Mouse (Mus musculus) stomach, postnatal 0 days (tissue): ENCODE data around the gene Pde1c. TPM values are rescaled to one million over a fixed set of nuclear protein-coding genes. Genes with fewer than 3 reads are reported as not detected.

Experiments used
- ATAC-seq: fragments of 200-750 bp; cut with Nextera tagmentation; 2 replicates; pipeline ENCODE4 v1.8.0; 2017; ENCODE audit not compliant: low FRiP score, low TSS enrichment
- DNase-seq: peaks from one replicate; pipeline ENCODE4 v3.0.0-alpha.2; 2016; ENCODE audit warnings: low spot score
- H3K27ac ChIP-seq: fragments of 300-500 bp; sonication (generic); replicated peaks from 2 replicates; pipeline ENCODE4 v1.5.1; 2014; ENCODE audit warnings: mild to moderate bottlenecking, control low read depth
- H3K27me3 ChIP-seq: fragments of 300-500 bp; sonication (generic); 2 replicates; pipeline ENCODE4 v1.6.1; 2014; ENCODE audit warnings: low read length; ENCODE audit not compliant: control insufficient read depth, insufficient read depth
- H3K36me3 ChIP-seq: fragments of 300-500 bp; sonication (generic); 2 replicates; pipeline ENCODE4 v1.6.1; 2014; ENCODE audit warnings: low read length, mixed read lengths; ENCODE audit not compliant: control insufficient read depth, insufficient read depth
- H3K4me1 ChIP-seq: fragments of 300-500 bp; sonication (generic); replicated peaks from 2 replicates; pipeline ENCODE4 v1.6.1; 2014; ENCODE audit warnings: antibody characterized with exemption; ENCODE audit not compliant: control insufficient read depth, insufficient read depth
- H3K4me2 ChIP-seq: fragments of 300-500 bp; sonication (generic); replicated peaks from 2 replicates; pipeline ENCODE4 v1.6.1; 2014; ENCODE audit warnings: low read depth, mild to moderate bottlenecking, control low read depth, moderate library complexity
- H3K4me3 ChIP-seq: fragments of 300-500 bp; sonication (generic); 2 replicates; pipeline ENCODE4 v1.5.1; 2014; ENCODE audit warnings: low read depth, low read length, control low read depth
- H3K9ac ChIP-seq: fragments of 300-500 bp; sonication (generic); 2 replicates; pipeline ENCODE4 v1.6.1; 2014; ENCODE audit warnings: mild to moderate bottlenecking, low read length, control low read depth, mixed read lengths
- H3K9me3 ChIP-seq: fragments of 300-500 bp; sonication (generic); 2 replicates; pipeline ENCODE4 v1.6.1; 2016; ENCODE audit warnings: low read length; ENCODE audit not compliant: control insufficient read depth
- CTCF ChIP-seq: IDR thresholded peaks from 2 replicates; pipeline ENCODE4 v1.5.1; 2016; ENCODE audit warnings: antibody characterized with exemption, low read depth, mild to moderate bottlenecking, moderate library complexity
- EP300 ChIP-seq: optimal IDR thresholded peaks from 2 replicates; pipeline ENCODE3; 2016; ENCODE audit warnings: antibody characterized with exemption
- WGBS: fragments of 180-500 bp; shearing (Covaris S2); extraction: QIAGEN DNeasy Blood & Tissue Kit; methylation state at CpG from one replicate; pipeline ENCODE4 v1.1.7; 2014; 5-methylcytosine and 5-hydroxymethylcytosine counted together
- polyA plus RNA-seq: library from polyadenylated mRNA; unstranded; fragments of >200 nt; fragmentation: Nextera tagmentation; extraction: Ambion mirVana; gene quantifications from 2 replicates; pipeline ENCODE4 v1.2.1, GENCODE M21; 2015

The Pde1c gene
- polyA plus RNA-seq, 1 experiment from 2014 or later: 1.8 TPM

- Histone ChIP-seq H3K27me3 (no peaks in the 10 kb centered on the region), H3K9ac (no peak overlapping the region), H3K4me3 (no peak overlapping the region), H3K4me2 (no peak overlapping the region), H3K36me3 (no peaks in the 10 kb centered on the region), H3K9me3 (no peaks in the 10 kb centered on the region), H3K4me1 (no peaks in the 10 kb centered on the region), H3K27ac (no peak overlapping the region)
- TF ChIP-seq CTCF: no peak
- TF ChIP-seq EP300: no peak
- DNase-seq (no peak), ATAC-seq (no peak)
- WGBS: 45% methylated on average over 5 of the region's 5 CpGs
Measured at GRCm38 (mm10) chr6:56098427-56098826, 470.5 kb downstream of the Pde1c start.

DNA sequence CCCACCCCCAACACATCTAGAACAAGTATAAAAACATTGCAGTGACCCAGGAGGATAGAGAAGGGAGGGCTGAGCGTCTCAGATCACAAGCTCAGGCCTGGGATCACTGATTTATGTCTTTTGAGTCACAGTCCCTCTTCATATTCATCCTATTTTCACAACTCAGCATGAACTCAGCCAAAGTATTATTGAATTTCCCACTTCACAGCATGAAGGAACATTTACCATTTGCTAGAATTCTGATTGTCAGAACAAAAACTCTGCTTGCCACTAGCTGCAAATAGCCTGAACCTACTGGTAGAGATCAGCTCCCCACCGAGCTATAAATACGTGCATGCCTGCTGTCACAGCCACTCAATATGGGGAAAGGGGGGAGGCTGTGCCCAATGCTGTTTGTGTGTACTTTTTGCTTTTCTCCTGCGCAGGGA, 492.5 kb downstream of the Pde1c start:
- Histone ChIP-seq H3K4me2 (no peak overlapping the region), H3K4me1 (no peaks in the 10 kb centered on the region), H3K27ac (no peak overlapping the region), H3K36me3 (no peaks in the 10 kb centered on the region), H3K9ac (no peak overlapping the region), H3K4me3 (no peak overlapping the region), H3K27me3 (no peaks in the 10 kb centered on the region), H3K9me3 (no peaks in the 10 kb centered on the region)
- whole genome bisulfite sequencing: 53% methylated on average over 4 of the region's 4 CpGs
- TF ChIP-seq EP300: no peak
- TF ChIP-seq CTCF: no peak
- DNase-seq: no peak
- no peak for ATAC-seq

DNA sequence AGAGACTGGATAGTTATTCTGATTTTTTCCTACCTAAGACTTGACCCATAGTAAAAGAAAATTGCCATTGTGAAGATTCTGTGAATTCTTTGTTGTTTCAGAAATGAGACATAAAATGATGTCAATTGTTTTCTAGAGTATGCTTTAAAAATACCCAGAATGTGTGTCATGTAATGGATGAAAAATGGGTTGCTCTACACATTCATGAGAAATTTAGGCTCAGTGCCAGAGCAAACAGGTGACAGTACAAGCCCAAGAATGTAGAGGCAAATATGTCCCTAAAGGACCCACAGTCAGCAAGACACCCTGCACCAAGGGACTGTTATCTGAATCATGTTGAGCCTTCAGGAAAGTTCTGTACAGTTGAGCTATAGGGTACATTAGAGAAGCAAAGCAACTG, 500.4 kb downstream of the Pde1c start:
- Histone ChIP-seq H3K9ac (no peak overlapping the region), H3K36me3 (no peaks in the 10 kb centered on the region), H3K27ac (no peak overlapping the region), H3K4me1 (no peaks in the 10 kb centered on the region), H3K4me3 (no peak overlapping the region), H3K27me3 (no peaks in the 10 kb centered on the region), H3K4me2 (no peak overlapping the region), H3K9me3 (no peaks in the 10 kb centered on the region)
- TF ChIP-seq EP300: no peak
- no peak for TF ChIP-seq CTCF
- ATAC-seq: no peak
- DNase-seq: no peak

DNA sequence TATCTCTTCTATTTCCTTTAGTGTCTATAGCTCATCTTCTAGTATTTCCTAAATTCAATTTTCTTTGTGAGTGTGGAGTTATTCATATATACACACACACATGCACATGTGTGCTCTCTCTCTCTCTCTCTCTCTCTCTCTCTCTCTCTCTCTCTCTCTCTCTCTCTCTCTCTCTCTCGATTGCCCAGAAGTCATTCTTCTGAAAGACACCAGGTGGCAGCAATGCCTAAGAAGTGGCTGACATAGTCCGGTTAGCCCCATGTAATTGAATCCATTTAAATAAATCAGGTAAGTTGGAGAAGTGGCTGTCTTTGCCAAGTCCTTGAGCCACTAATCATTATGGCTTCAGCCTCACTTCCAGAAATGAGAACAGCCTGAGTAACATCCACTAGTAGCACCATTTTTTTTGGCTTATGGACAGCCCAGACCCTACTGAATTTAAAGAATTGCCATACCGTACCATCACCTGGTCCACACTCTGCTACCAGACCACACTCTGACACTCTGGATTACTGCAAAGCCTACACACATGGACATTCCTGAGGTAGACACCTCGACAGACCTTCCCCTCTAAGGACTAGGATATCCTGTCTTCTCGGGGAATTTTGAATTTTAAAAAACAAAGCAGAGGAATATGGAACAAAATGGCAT, 502.1 kb downstream of the Pde1c start:
- ATAC-seq (peak; percentile 54), DNase-seq (peak; percentile 51)
- Histone ChIP-seq H3K4me3 (no peak overlapping the region), H3K36me3 (no peaks in the 10 kb centered on the region), H3K27me3 (no peaks in the 10 kb centered on the region), H3K4me1 (no peaks in the 10 kb centered on the region), H3K9ac (no peak overlapping the region), H3K9me3 (no peaks in the 10 kb centered on the region), H3K27ac (no peak overlapping the region), H3K4me2 (no peak overlapping the region)
- WGBS: 35% methylated on average over 5 of the region's 5 CpGs
- no peak for TF ChIP-seq EP300
- TF ChIP-seq CTCF: peak; percentile 85

GRCm38 (mm10) chr6:56063736-56064135, 505.2 kb downstream of the Pde1c start:
- H3K4me2 ChIP-seq: no peak overlapping the region
- DNase-seq: no peak
- H3K4me1 ChIP-seq: no peaks in the 10 kb centered on the region
- H3K27ac ChIP-seq: no peak overlapping the region
- H3K27me3 ChIP-seq: no peaks in the 10 kb centered on the region
- no peak for ATAC-seq
- H3K4me3 ChIP-seq: no peak overlapping the region
- no peaks in the 10 kb centered on the region for H3K36me3 ChIP-seq
- TF ChIP-seq EP300: no peak
- TF ChIP-seq CTCF: no peak
- H3K9me3 ChIP-seq: no peaks in the 10 kb centered on the region
- no peak overlapping the region for H3K9ac ChIP-seq

GRCm38 (mm10) chr6:56049104-56049503, 519.8 kb downstream of the Pde1c start:
- no peak overlapping the region for H3K9ac ChIP-seq
- TF ChIP-seq EP300 (no peak), CTCF (peak; percentile 88)
- no peaks in the 10 kb centered on the region for H3K27me3 ChIP-seq
- no peaks in the 10 kb centered on the region for H3K36me3 ChIP-seq
- 31% methylated on average over 4 of the region's 4 CpGs for WGBS
- H3K4me1 ChIP-seq: no peaks in the 10 kb centered on the region
- ATAC-seq (no peak), DNase-seq (no peak)
- no peaks in the 10 kb centered on the region for H3K9me3 ChIP-seq
- H3K27ac ChIP-seq: no peak overlapping the region
- no peak overlapping the region for H3K4me3 ChIP-seq
- no peak overlapping the region for H3K4me2 ChIP-seq
